Mouse (Mus musculus): Measurements from ENCODE around the gene C1qtnf3. TPM values are rescaled to one million over a fixed set of nuclear protein-coding genes. Genes with fewer than 3 reads are reported as not detected.

Gene C1qtnf3
- total RNA-seq (2023) = not detected

DNA sequence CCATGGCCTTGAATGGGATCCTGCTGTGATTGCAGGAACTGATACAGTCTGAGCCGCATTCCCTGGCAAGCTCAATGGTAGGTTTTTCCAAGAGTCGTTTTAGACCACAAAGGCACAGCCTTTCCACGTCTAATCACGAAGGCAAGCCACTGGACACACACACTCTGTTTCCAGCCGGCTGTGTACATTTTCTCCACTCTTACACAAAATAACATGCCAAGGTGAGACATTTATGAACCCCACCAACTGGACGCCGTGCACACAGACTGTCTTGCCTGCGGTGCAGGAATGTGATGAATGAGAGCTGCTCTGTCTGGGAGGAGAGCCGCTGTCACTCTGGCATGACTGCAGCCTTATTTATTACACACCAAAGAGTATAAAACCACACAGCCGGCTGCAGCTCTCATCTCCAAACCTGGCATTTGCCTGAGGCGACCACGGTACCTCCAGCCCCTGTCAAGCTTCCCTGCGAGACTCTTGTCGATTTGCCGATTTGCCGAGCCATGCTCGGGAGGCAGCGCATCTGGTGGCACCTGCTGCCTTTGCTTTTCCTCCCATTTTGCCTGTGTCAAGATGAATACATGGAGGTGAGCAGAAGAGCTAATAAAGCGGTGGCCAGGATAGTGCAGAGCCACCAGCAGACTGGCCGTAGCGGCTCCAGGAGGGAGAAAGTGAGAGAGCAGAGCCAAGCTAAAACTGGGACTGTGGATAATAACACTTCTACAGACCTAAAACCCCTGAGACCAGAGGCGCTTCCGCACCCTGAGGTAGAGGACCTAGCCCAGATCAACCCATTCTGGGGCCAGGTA, at the start of gene C1qtnf3:
C1qtnf3 (plus strand) TSS at position 382 of the 809 bp plus-strand sequence.

DNA sequence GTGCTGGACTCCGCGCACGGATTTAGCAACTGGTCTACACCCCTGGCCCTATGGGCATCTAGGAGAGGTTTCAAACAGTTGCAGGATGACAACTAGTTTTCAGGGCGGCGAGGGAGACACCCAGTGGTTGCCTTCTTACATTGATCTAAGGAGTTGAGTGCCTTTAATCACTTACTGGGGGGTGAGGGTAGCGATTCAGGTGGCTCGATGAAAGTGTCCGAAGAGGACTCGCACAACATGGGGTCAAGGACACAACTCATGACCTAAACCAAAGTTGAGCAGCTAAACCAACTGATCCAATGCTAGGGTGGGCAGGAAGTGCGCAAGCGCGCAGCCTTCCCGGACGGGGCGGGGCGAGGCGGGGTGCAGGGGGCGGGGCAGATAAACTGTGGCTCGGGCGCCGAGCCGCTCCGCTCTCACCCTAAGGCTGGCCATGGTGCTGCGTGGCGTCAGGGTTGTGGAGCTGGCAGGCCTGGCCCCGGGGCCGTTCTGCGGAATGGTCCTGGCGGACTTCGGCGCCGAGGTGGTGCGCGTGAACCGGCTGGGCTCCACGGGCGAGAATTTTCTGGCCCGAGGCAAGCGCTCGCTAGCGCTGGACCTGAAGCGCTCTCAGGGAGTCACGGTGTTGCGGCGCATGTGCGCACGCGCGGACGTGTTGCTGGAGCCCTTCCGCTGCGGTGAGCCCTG, 29.4 kb downstream of the C1qtnf3 start, which contains the start of gene Amacr:
Amacr (plus strand) TSS at position 380 of the 687 bp plus-strand sequence.

DNA sequence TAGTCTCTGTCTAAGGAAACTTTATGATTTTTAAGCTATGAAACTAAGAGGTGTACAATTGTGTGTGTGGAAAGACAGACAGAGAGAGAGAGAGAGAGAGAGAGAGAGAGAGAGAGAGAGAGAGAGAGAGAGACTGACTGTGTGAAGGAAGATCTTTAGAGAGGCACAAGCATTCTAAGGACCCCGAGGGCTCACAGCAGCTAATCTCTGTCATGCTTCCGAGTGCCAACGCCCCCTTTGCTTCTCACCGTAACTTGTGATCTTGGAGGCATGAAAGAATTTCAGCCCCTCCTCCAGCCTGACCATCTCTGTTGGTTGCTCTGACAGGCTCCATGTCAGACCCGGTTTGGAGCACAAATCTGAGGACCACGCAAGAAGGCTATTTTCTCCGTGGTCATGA, 48.3 kb downstream of the C1qtnf3 start, which contains the start of gene Slc45a2:
Slc45a2 (plus strand) TSS at position 301 of the 400 bp plus-strand sequence.

Other genes starting within 250 kb of the C1qtnf3 start
- 1 to 10 TPM; 1.1 to 1.9 TPM for gene Rai14, start 237.7 kb upstream of the C1qtnf3 start, total RNA-seq (2023)
- gene Amacr, start 29.4 kb downstream of the C1qtnf3 start, total RNA-seq (2023) = 1 to 10 TPM in 1 of 2 experiments, under 1 TPM in 1; 0.71 to 1.1 TPM
- not detected for gene Slc45a2, start 48.4 kb downstream of the C1qtnf3 start, total RNA-seq (2023)
- not detected for gene Rxfp3, start 85.7 kb downstream of the C1qtnf3 start, total RNA-seq (2023)
- gene Adamts12, start 112.5 kb downstream of the C1qtnf3 start, total RNA-seq (2023) = under 1 TPM; 0.07 to 0.20 TPM